Mouse (Mus musculus) gastrocnemius, postnatal 25 days (tissue): ENCODE measurements around the gene Ak8. TPM values are rescaled to one million over a fixed set of nuclear protein-coding genes. Genes with fewer than 3 reads are reported as not detected.
A peak's percentile ranks its signal among the peaks of the same experiment; 100 is the strongest.

Experiments used
- DNase-seq: peaks from one replicate; pipeline ENCODE4 v3.0.0; 2022
- long read RNA-seq, 2 experiments: library from polyadenylated mRNA; stranded (forward); transcript quantifications; one replicate each; pipeline ENCODE4 v2.0.0; 2021
- total RNA-seq, 2 experiments: library from RNA; stranded (reverse); gene quantifications; 1 replicate in 1 of 2; 2 replicates in 1 of 2; pipeline ENCODE4 v1.2.3; 2021

Gene Ak8
- under 1 TPM in 1 of 2 experiments, not detected in 1; 0.19 TPM for total RNA-seq
- long read RNA-seq, experiment 1, partial matches to known transcripts, result 0 of 1 reads
- long read RNA-seq, experiment 1, other reads (novel, unspliced or antisense), result 1 of 1 reads
- long read RNA-seq, experiment 2, result 0 reads

DNA sequence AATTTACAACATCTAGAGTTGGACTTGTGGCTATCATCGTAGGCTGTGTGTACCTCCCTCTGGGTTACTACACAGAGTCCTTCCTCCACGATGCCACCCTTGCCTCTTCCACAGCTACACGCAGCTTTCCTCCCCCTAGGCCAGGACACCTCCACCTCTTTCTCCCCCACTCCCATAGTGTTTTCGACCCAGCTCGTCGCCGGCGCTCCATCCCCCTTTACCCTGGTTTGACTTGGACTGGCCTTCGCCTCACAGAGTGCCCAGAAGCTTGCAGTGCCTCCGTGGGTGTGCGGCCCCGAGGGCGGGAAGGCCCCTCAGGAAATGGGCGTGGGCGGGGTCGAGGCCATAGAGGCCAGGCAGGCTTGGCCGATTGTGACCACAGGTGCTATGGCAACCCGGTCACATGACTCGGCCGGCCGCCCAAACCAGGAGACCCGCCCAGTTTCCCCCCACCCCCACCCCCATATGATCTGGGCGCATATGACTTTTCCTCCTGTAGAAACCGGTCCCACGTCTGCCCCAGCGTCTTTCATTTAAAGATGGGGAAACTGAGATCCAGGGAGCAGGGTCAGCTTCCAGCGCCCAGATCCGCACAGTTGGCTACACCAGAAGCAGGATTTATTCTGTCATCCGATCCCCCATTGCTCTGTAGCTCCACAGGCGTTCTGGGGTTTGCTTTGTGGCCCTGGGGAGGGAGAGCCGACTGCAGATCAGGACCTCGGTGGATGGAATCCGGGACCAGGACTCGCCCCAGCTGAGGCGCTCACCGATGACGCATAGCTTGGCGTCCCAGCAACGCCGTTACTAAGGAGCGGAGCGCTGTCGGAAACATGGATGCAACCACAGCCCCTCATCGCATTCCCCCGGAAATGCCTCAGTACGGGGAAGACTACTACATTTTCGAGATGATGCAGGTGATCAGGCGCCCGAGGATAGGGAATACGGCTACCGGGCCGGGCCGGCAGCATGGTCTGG lies at the start of gene Ak8, which contains the start of gene Spaca9:
Gene Ak8, plus strand, starts transcription at position 804 of the 975 bp plus-strand sequence.
Gene Spaca9, minus strand, starts transcription at position 367 of the 975 bp plus-strand sequence.
- DNase-seq, result peak; percentile 63

GRCm38 (mm10) chr2:28650526-28650925 lies 49.4 kb upstream of the Ak8 start:
- DNase-seq, result no peak

GRCm38 (mm10) chr2:28653351-28653750 lies 46.6 kb upstream of the Ak8 start:
- no peak for DNase-seq

DNA sequence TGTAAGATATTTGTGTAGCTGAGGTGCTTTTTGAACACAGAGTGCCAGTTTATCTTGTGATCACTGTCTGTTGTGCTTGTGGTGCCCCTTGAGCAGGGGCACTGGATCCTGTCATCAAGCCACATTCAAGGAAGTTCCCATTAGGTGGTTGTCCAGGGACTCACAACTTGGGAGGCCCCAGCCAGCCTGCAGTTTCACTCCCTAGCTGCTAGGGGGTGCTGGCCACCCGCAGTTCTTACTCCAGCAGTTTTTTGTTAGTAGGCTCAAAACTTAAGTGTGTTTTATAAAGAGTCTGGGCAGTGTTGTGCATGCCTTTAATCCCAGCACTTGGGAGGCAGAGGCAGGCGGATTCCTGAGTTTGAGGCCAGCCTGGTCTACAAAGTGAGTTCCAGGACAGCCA lies 45.7 kb upstream of the Ak8 start:
- DNase-seq, result no peak

DNA sequence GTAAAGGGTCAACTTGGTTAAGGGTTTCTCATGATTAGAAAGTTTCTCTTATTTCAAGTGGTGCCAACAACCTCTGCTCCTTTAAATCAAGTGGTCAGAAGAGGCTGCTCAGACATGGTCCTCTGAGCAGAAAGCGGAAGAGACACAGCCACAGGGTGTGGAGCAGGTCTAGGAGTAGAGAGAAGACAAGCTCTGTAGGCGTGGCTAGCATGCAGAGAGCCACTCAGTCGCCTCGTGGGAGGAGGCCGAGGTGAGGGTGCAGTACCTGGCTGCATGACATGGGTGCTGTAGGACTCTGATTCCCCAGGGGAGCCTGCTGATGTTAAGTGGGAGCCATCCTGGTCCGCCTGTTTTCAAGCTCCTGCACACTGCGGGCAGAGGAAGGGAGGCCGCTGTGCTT lies 43.7 kb upstream of the Ak8 start:
- no peak for DNase-seq

DNA sequence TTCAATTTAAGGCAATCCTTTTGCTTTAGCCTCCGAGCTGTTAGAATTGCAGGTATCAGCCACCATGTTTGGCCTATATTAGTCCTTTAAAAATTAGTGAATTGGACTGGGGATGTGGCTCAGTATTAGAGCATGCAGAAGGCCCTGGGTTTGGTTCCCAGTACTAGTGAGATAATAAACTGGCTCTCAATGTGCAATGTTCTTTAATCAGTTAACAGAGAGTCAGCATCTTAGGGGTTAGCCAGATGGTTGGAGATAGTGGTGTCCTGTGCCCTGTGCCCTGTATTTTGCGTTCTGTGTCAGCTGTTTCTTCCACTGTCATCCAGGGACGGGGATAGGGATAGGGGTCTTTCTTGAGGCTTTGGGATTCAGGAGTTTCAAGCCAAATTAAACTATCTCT lies 37.1 kb upstream of the Ak8 start:
- no peak for DNase-seq

DNA sequence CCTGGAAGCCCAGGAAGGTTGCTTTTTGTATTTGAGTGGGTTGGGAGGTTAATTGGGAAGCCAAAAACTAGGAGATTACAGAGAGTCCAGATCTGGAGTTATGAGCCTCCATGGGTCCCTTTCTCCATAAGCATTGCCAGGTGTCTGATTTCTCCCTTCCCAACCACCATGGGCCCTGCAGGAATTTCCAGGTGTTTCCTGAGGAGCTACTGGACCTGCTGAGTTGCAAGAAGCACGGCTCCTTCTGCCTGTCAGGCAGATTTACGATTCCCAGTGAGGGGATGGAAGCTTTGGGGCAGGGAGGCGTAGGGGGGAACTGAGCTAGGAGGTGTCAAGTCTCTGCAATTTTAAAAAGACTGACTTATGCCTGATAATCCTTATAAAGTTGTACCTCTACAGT lies 34.1 kb upstream of the Ak8 start:
- no peak for DNase-seq

GRCm38 (mm10) chr2:28671438-28671837 lies 28.5 kb upstream of the Ak8 start:
- DNase-seq, result no peak

- DNase-seq, result no peak
Observed at GRCm38 (mm10) chr2:28676005-28676404, 24.0 kb upstream of the Ak8 start.

DNA sequence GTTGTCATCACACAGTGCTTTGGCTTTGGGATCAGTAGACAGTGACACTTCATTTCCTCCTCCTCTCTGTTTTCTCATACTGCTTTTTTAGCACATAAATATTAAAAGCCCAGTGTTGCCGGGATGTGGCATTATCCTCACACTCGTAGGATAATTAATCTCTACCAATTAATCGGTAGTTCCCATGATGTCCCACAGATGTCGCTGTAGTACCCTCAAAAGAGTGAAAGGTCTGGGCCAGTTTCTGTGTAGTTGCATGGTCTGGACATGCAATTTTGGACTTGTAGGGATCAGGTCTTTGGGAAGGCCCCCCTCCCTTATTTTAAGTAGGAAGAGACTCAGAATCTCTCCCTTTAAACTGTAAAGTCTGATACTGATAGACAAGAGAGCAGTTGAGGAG lies 19.3 kb upstream of the Ak8 start:
- DNase-seq, result no peak

- DNase-seq, result peak; percentile 28
Observed at GRCm38 (mm10) chr2:28681718-28682117, 18.2 kb upstream of the Ak8 start.

GRCm38 (mm10) chr2:28685895-28686294 lies 14.1 kb upstream of the Ak8 start:
- no peak for DNase-seq

DNA sequence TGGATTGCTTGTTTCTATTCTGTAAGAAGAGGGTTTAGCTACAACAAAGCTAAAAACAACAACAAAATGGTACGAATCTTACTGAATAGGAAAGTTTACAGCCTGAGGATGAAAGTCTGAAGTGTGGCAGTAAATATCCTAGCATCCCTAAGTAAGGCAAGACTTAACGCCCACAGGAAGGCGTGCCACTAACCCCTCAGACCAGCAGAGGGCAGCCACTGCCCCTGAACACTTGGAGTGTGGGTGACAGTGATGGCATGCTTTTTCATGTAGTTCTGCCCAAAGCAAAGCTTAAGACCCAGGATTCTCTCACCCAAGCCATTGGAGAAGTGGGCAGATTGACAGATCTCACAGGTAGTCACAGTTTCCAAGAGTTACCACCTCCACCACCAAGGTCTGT lies 11.5 kb upstream of the Ak8 start:
- no peak for DNase-seq

- no peak for DNase-seq
Observed at GRCm38 (mm10) chr2:28692692-28693091, 7.3 kb upstream of the Ak8 start.

DNA sequence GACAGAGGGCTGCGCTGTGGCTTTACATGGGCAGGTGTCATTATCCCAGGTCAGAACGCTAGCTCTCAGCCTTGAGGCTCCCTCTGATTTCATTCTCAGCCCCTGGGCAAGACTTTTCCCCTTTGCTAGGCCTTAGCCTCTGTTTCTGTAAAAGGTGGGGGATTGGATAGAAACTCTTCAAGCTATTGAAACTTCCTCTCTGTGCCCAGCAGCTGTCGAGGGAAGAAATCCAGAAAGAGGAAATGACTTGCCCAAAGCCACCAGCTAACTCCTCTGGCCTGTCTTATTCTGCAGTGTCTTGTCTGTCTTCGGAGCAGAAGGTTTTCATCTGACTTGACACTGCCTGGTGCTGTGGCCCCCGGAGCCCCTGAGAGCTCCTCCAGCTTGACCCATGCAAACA lies 1.4 kb upstream of the Ak8 start:
- no peak for DNase-seq

GRCm38 (mm10) chr2:28701646-28702262 lies 1.8 kb downstream of the Ak8 start:
- no peak for DNase-seq

DNA sequence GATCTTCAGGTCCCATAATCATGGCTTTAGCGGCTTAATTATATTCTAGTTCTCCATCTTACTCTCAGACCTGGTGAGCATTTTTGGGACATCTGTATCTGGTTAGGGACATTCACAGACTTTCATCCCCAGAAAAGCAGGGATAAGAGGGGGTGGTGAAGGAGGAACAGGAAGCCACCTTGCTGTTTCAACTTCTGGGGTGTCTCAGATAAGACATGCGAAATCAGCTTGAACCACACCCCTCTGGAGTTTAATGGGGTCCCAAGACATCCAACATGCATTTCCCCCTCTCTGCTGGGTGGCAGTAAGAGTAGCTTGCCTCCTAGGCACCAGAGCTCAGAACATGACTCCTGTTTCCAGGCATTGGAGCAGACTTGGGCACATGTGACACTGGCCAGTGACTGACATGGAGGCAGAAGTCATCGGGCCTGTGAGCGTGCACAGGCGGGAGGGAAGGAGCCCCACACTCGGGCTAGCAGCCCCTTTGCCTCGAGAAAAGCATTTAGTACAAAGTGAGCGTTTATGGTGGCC lies 6.2 kb downstream of the Ak8 start:
- DNase-seq, result no peak

DNA sequence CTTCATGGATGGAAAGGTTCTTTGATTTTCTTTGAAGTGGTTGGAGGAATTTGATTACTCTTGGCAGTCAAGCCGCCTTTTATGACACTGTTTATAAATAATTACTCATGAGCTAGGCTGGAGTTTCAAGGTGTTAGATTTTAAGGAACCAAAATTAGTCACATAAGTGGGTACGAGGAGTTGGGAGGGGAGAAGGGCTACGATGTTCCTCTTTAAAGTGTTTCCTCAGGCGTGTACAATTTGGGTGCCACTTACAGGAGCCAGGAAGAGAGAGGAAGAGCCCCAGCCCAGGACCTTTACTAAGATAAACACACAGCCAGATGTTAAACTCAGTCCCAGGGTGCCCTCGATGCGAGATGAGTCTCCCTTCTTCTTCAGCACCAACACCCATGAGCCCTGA lies 6.8 kb downstream of the Ak8 start:
- DNase-seq, result no peak

DNA sequence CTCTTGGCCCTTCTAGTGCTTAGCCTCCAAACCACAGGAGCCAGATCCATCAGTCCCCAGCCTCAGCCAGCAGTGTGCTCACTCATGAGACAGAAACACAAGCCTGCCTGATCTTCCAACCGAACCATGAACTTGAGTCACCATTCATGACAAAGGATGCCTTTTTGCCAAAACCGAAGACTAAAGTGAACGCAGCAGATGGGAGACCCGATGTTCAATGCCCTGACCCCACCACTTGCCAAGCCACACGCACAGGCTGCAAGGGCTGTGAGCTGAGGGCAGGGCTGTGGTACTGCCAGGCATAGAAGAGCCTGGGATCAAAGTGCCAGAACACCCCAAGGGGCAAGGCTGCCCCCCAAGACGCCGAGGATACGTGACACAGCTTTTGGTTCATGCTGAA lies 13.1 kb downstream of the Ak8 start:
- no peak for DNase-seq

GRCm38 (mm10) chr2:28722419-28722818 lies 22.5 kb downstream of the Ak8 start:
- DNase-seq, result no peak

GRCm38 (mm10) chr2:28723912-28724311 lies 23.9 kb downstream of the Ak8 start:
- DNase-seq, result no peak

- no peak for DNase-seq
Observed at GRCm38 (mm10) chr2:28727786-28728404, 27.9 kb downstream of the Ak8 start.

DNA sequence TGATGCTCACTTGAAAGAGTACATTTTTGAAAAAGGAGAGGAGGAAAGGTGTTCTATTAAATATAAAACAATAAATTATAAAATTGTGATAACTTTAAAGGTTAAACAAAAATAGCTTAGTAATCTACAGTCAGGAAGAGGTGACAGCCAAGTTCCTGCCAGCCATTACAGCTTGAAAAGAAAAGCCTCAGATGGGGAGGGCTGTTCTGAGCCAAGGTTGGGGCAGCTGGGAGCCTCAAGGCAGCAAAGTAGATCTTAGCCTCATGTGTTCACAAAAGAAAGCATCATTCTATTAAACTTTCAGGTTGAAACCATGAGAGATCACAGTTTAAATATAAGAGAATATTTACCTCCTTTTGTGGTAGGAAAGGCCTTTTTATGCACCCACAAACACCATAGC lies 30.7 kb downstream of the Ak8 start:
- DNase-seq, result no peak
